Mouse (Mus musculus) hindbrain, embryonic 14.5 days (tissue): ENCODE measurements around the gene Jsrp1. TPM values are rescaled to one million over a fixed set of nuclear protein-coding genes. Genes with fewer than 3 reads are reported as not detected.

Experiments
- ATAC-seq: fragments of 200-750 bp; cut with Nextera tagmentation; 2 replicates; pipeline ENCODE4 v1.8.0; 2017; ENCODE audit warnings: moderate number of reproducible peaks, mild to moderate bottlenecking, moderate TSS enrichment, moderate library complexity; ENCODE audit not compliant: low FRiP score
- DNase-seq: peaks from one replicate; pipeline ENCODE4 v3.0.0-alpha.2; 2015; ENCODE audit warnings: low spot score
- H3K27ac ChIP-seq: fragments of 300-500 bp; sonication (generic); 2 replicates; pipeline ENCODE4 v1.5.1; 2014; ENCODE audit warnings: mild to moderate bottlenecking, moderate library complexity
- H3K27me3 ChIP-seq: fragments of 300-500 bp; sonication (generic); 2 replicates; pipeline ENCODE4 v1.6.1; 2014; ENCODE audit warnings: mild to moderate bottlenecking, low read length, mixed read lengths; ENCODE audit not compliant: control insufficient read depth, insufficient read depth
- H3K36me3 ChIP-seq: fragments of 300-500 bp; sonication (generic); replicated peaks from 2 replicates; pipeline ENCODE4 v1.6.1; 2014; ENCODE audit not compliant: control insufficient read depth, insufficient read depth
- H3K4me1 ChIP-seq: fragments of 300-500 bp; sonication (generic); replicated peaks from 2 replicates; pipeline ENCODE4 v1.6.1; 2014; ENCODE audit warnings: antibody characterized with exemption, low read length, mixed read lengths; ENCODE audit not compliant: control insufficient read depth, insufficient read depth
- H3K4me2 ChIP-seq: fragments of 300-500 bp; sonication (generic); replicated peaks from 2 replicates; pipeline ENCODE4 v1.6.1; 2014; ENCODE audit warnings: mild to moderate bottlenecking, moderate library complexity
- H3K4me3 ChIP-seq: fragments of 300-500 bp; sonication (generic); replicated peaks from 2 replicates; pipeline ENCODE4 v1.5.1; 2014; ENCODE audit warnings: mild to moderate bottlenecking, low read length
- H3K9ac ChIP-seq: fragments of 300-500 bp; sonication (generic); 2 replicates; pipeline ENCODE4 v1.6.1; 2014
- H3K9me3 ChIP-seq: fragments of 300-500 bp; sonication (generic); 2 replicates; pipeline ENCODE4 v1.6.1; 2016; ENCODE audit warnings: low read length; ENCODE audit not compliant: control insufficient read depth
- WGBS: fragments of 180-500 bp; shearing (Covaris S2); extraction: QIAGEN DNeasy Blood & Tissue Kit; methylation state at CpG from one replicate; pipeline ENCODE4 v1.1.7; 2014; 5-methylcytosine and 5-hydroxymethylcytosine counted together
- polyA plus RNA-seq: library from polyadenylated mRNA; unstranded; fragments of >200 nt; fragmentation: Nextera tagmentation; extraction: Ambion mirVana; gene quantifications from 2 replicates; pipeline ENCODE4 v1.2.1, GENCODE M21; 2014

Gene Jsrp1
- polyA plus RNA-seq, result 0.37 and 0.96 TPM in 2 replicates

DNA sequence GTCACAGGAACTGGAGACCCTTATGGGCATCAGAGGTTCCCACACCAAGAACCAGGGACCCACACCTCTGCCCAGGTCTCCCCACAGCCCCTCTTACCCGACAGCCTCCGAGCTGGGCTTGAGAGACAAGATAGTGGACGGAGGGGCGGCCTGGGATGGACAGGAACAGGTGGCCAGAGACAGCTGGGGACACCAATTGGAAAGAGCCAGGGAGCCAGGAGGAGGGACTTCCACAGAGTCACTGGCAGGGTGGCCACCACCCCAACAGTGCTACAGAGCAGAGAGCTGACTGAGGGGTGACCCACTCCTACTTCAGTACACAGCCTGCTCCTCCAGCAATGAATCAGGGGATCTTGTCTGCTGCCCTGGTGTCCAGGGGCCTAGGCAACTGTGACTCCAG is at the start of gene Jsrp1:
Gene Jsrp1, minus strand, starts transcription at position 133 of the 400 bp plus-strand sequence.
- Histone ChIP-seq H3K27ac (no peak within 1 kb of the TSS), H3K4me3 (no peak within 1 kb of the TSS)

GRCm38 (mm10) chr10:80862305-80862704 is 49.0 kb upstream of the Jsrp1 start:
- no peak overlapping the region for H3K4me2 ChIP-seq
- WGBS, result 95% methylated on average over 5 of the region's 5 CpGs

More for the DNA sequence above, at the start of gene Jsrp1:
- H3K9ac ChIP-seq, result no peak within 1 kb of the TSS
- ATAC-seq (no peak), DNase-seq (no peak)
- H3K36me3 ChIP-seq, result no peaks in the 10 kb centered on the region
- no peak within 1 kb of the TSS for H3K4me2 ChIP-seq
- H3K9me3 ChIP-seq, result no peaks in the 10 kb centered on the region
- peaks cover 18% of the 10 kb centered on the region for H3K27me3 ChIP-seq
- no peaks in the 10 kb centered on the region; the same call in 1 of the 2 replicates for H3K4me1 ChIP-seq
- WGBS, result 78% methylated on average over 4 of the region's 4 CpGs

GRCm38 (mm10) chr10:80858350-80858935 is 45.1 kb upstream of the Jsrp1 start:
- H3K4me3 ChIP-seq, result no peak overlapping the region
- H3K4me1 ChIP-seq, result peaks cover 25% of the 10 kb centered on the region
- no peak for DNase-seq
- H3K4me2 ChIP-seq, result no peak overlapping the region
- H3K36me3 ChIP-seq, result peaks cover 22% of the 10 kb centered on the region
- 0 out of 2 replicates have a peak overlapping the region, but pooled peaks have one; percentile 26 for H3K9ac ChIP-seq
- H3K9me3 ChIP-seq, result no peaks in the 10 kb centered on the region
- no peaks in the 10 kb centered on the region for H3K27me3 ChIP-seq
- H3K27ac ChIP-seq, result 0 out of 2 replicates have a peak overlapping the region, but pooled peaks have one; percentile 14
- 81% methylated on average over 7 of the region's 7 CpGs for WGBS
- no peak for ATAC-seq

More at GRCm38 (mm10) chr10:80862305-80862704, 49.0 kb upstream of the Jsrp1 start:
- Histone ChIP-seq H3K9ac (no peak overlapping the region), H3K4me3 (no peak overlapping the region), H3K27ac (no peak overlapping the region), H3K9me3 (no peaks in the 10 kb centered on the region), H3K27me3 (no peaks in the 10 kb centered on the region), H3K36me3 (peaks cover 53% of the 10 kb centered on the region), H3K4me1 (peaks cover 4% of the 10 kb centered on the region; the same call in 1 of the 2 replicates)
- ATAC-seq (no peak), DNase-seq (no peak)

DNA sequence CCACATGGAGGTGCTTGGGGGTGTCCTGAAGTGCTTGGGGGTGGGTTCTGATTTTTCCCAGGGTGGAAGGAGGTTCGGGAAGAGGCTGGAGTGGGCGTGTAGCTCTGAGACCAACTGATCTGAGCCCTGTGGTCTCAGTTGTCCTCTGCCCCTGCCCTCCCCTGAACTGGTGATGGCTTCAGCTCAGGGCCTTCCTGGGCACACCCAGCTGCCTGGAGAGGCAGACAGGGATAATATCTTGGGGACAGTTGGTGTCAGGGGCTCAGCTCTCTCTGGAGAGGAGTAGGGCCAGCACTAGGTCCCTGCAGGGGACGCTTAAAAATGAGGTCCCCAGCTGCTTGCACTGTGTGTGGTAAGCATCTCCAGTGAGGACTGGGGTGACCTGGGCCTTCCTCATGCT is 44.5 kb upstream of the Jsrp1 start:
- peak overlapping the region; percentile 2; the same call in 1 of the 2 replicates for H3K4me2 ChIP-seq
- 52% methylated on average over 3 of the region's 3 CpGs for WGBS
- H3K4me1 ChIP-seq, result peaks cover 25% of the 10 kb centered on the region
- peak overlapping the region; percentile 26; the same call in 1 of the 2 replicates for H3K9ac ChIP-seq
- H3K36me3 ChIP-seq, result peaks cover 22% of the 10 kb centered on the region
- H3K4me3 ChIP-seq, result no peak overlapping the region
- 0 out of 2 replicates have a peak overlapping the region, but pooled peaks have one; percentile 22 for H3K27ac ChIP-seq
- ATAC-seq (no peak), DNase-seq (no peak)
- H3K27me3 ChIP-seq, result no peaks in the 10 kb centered on the region
- H3K9me3 ChIP-seq, result no peaks in the 10 kb centered on the region

DNA sequence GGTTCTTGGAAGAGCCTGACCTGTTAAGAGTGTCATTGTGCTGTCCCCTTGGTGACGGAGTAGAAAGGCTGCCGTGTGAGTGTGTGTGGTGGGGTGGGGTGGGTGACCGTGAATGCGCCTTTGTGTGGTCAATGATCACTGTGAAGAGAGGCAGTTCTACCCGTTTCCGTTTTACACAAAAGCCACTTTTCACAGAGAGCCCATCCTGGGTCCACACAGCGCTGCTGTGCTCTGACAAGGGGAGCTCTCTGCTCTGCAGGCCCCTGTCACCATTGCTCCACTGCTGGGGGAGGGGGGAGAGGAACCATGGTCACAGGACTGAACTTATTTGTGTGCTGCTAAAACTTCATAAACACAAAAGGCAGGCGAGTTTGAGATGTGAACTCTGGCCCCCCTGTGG is 44.1 kb upstream of the Jsrp1 start:
- 16% methylated on average over 8 of the region's 8 CpGs for WGBS
- no peak for DNase-seq
- Histone ChIP-seq H3K9me3 (no peaks in the 10 kb centered on the region), H3K9ac (peak overlapping the region; percentile 26; the same call in 1 of the 2 replicates), H3K4me3 (no peak overlapping the region), H3K36me3 (peaks cover 20% of the 10 kb centered on the region), H3K27me3 (no peaks in the 10 kb centered on the region), H3K4me1 (peaks cover 25% of the 10 kb centered on the region), H3K27ac (0 out of 2 replicates have a peak overlapping the region, but pooled peaks have one; percentile 22), H3K4me2 (0 out of 2 replicates have a peak overlapping the region, but pooled peaks have one; percentile 2)
- no peak for ATAC-seq

GRCm38 (mm10) chr10:80856908-80857307 is 43.6 kb upstream of the Jsrp1 start:
- DNase-seq (no peak), ATAC-seq (no peak)
- Histone ChIP-seq H3K4me2 (0 out of 2 replicates have a peak overlapping the region, but pooled peaks have one; percentile 2), H3K9ac (no peak overlapping the region), H3K27me3 (no peaks in the 10 kb centered on the region), H3K27ac (no peak overlapping the region), H3K36me3 (peaks cover 20% of the 10 kb centered on the region), H3K4me1 (peaks cover 25% of the 10 kb centered on the region), H3K4me3 (no peak overlapping the region), H3K9me3 (no peaks in the 10 kb centered on the region)
- WGBS, result 84% methylated on average over 5 of the region's 5 CpGs

GRCm38 (mm10) chr10:80856267-80856666 is 43.0 kb upstream of the Jsrp1 start:
- ATAC-seq (no peak), DNase-seq (no peak)
- Histone ChIP-seq H3K4me2 (peak overlapping the region; percentile 99), H3K27ac (no peak overlapping the region), H3K4me3 (no peak overlapping the region), H3K9ac (peak overlapping the region; percentile 83), H3K36me3 (peaks cover 20% of the 10 kb centered on the region), H3K4me1 (peaks cover 25% of the 10 kb centered on the region), H3K9me3 (no peaks in the 10 kb centered on the region), H3K27me3 (no peaks in the 10 kb centered on the region)
- WGBS, result 64% methylated on average over 3 of the region's 3 CpGs

- Histone ChIP-seq H3K9ac (peak overlapping the region; percentile 83), H3K4me1 (peaks cover 25% of the 10 kb centered on the region), H3K4me2 (peak overlapping the region; percentile 99), H3K36me3 (peaks cover 23% of the 10 kb centered on the region), H3K9me3 (no peaks in the 10 kb centered on the region), H3K27ac (no peak overlapping the region), H3K27me3 (no peaks in the 10 kb centered on the region), H3K4me3 (peak overlapping the region; percentile 94)
- DNase-seq (no peak), ATAC-seq (no peak)
- 20% methylated on average over 11 of the region's 11 CpGs for WGBS
Observed at GRCm38 (mm10) chr10:80855749-80856073, 42.4 kb upstream of the Jsrp1 start.

DNA sequence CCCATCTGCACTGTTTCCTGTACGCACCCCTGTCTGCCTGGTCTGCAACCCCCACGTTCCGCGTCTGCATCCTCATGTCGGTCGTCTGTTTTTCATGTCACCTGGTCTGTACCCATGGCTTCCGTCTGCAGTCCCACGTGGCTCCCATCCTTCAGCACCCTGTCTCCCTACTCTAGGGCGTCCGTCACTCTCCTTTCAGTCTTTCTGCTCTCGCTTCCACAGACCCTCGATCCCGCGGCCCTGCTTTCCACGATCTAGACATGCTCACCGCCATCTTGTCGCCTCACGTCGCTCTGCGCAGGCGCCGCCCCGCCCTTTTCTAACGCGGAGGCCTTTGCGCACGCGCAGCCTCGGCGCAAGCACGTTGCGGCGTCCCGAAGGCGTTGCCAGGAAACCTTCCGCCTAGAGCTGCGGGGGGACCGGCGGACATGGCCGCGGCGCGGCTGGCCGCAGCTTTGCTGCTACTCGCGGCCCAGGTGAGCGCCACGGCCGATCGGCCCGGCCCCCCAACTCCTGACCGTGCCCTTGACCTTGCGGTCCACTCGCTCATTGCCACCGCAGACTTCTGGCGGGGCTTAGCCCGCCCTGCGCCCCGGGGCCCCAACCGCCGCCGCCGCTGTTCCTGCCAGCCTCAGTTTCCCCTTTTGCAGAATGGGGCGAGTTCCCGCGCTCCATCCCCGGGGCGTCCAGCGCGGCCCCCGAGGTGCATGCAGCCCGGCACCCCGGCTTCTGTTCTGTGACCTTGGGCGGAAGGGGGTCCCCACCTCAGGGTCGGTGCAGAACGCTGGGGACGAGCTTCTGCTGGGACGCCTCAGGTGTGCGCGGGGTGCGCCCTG is 41.8 kb upstream of the Jsrp1 start, which contains the start of the genes Lsm7 and Sppl2b:
Gene Lsm7, minus strand, starts transcription at position 297 of the 836 bp plus-strand sequence.
Gene Sppl2b, plus strand, starts transcription at position 363 of the 836 bp plus-strand sequence.
- peak; percentile 100 for DNase-seq
- Histone ChIP-seq H3K27ac (peak within 1 kb of the TSS; percentile 78; the same call in 1 of the 2 replicates), H3K4me3 (peak within 1 kb of the TSS; percentile 94), H3K36me3 (peaks cover 23% of the 10 kb centered on the region), H3K9me3 (no peaks in the 10 kb centered on the region), H3K4me1 (peaks cover 25% of the 10 kb centered on the region), H3K4me2 (peak within 1 kb of the TSS; percentile 99), H3K27me3 (no peaks in the 10 kb centered on the region), H3K9ac (peak within 1 kb of the TSS; percentile 83)
- WGBS, result under 1% methylated on average over 80 of the region's 81 CpGs
- ATAC-seq, result peak; percentile 83
